Mouse (Mus musculus): ENCODE data around the gene Map2k5. TPM values are rescaled to one million over a fixed set of nuclear protein-coding genes. Genes with fewer than 3 reads are reported as not detected.

Map2k5 gene
- polyA plus RNA-seq, 1 experiment from 2014 or later: 23.5 TPM

DNA sequence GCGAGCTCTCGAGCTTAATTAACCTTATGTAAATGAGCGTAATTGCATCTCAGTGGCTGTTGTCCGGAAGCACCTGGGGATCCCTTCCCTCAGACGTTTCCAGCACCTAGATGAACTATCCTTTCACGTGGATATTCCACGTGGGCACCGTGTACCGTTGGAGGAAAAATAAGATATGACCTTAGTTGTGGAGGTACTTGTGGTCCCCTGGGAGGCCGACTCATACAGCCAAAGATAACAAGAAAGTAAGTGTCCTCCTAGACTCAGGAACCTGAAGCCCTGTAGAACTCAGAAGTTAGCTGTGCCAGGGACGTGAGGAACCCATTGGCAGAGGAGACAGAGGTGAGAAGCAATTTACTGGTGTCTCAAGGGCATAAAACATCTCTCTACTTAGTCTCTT is 242.3 kb downstream of the Map2k5 start:
- H3K9me3 ChIP-seq (ENCODE audit: control insufficient read depth, low read length): no peaks in the 10 kb centered on the region
- H3K27ac ChIP-seq (ENCODE audit: low read depth, low read length): no peak overlapping the region
- no peaks in the 10 kb centered on the region for H3K36me3 ChIP-seq (ENCODE audit: control insufficient read depth, insufficient read depth, low read length)
- peak overlapping the region; percentile 30 for H3K4me3 ChIP-seq (ENCODE audit: low read depth, low read length)
- H3K9ac ChIP-seq (ENCODE audit: low read depth, low read length): no peak overlapping the region
- no peak for ATAC-seq (replicated peaks; ENCODE audit: low FRiP score)
- H3K4me1 ChIP-seq (replicated peaks; ENCODE audit: control insufficient read depth, insufficient read depth, low read length): peaks cover 15% of the 10 kb centered on the region
- peak overlapping the region; percentile 49 for H3K4me2 ChIP-seq
- WGBS: 3% methylated on average over 11 of the region's 11 CpGs
- no peak for DNase-seq (ENCODE audit: low spot score)
- H3K27me3 ChIP-seq (replicated peaks; ENCODE audit: control insufficient read depth, insufficient read depth, low read length): peaks cover 72% of the 10 kb centered on the region

GRCm38 (mm10) chr9:63133659-63134058 is 244.0 kb downstream of the Map2k5 start:
- WGBS: 15% methylated on average over 6 of the region's 6 CpGs
- no peak overlapping the region for H3K27ac ChIP-seq (ENCODE audit: low read depth, low read length)
- H3K4me3 ChIP-seq (ENCODE audit: low read depth, low read length): peak overlapping the region; percentile 35
- H3K27me3 ChIP-seq (replicated peaks; ENCODE audit: control insufficient read depth, insufficient read depth, low read length): peaks cover 55% of the 10 kb centered on the region
- H3K4me2 ChIP-seq: peak overlapping the region; percentile 63
- DNase-seq (ENCODE audit: low spot score) (no peak), ATAC-seq (replicated peaks; ENCODE audit: low FRiP score) (no peak)
- no peaks in the 10 kb centered on the region for H3K9me3 ChIP-seq (ENCODE audit: control insufficient read depth, low read length)
- H3K4me1 ChIP-seq (replicated peaks; ENCODE audit: control insufficient read depth, insufficient read depth, low read length): peaks cover 13% of the 10 kb centered on the region
- H3K36me3 ChIP-seq (ENCODE audit: control insufficient read depth, insufficient read depth, low read length): no peaks in the 10 kb centered on the region
- H3K9ac ChIP-seq (ENCODE audit: low read depth, low read length): no peak overlapping the region

DNA sequence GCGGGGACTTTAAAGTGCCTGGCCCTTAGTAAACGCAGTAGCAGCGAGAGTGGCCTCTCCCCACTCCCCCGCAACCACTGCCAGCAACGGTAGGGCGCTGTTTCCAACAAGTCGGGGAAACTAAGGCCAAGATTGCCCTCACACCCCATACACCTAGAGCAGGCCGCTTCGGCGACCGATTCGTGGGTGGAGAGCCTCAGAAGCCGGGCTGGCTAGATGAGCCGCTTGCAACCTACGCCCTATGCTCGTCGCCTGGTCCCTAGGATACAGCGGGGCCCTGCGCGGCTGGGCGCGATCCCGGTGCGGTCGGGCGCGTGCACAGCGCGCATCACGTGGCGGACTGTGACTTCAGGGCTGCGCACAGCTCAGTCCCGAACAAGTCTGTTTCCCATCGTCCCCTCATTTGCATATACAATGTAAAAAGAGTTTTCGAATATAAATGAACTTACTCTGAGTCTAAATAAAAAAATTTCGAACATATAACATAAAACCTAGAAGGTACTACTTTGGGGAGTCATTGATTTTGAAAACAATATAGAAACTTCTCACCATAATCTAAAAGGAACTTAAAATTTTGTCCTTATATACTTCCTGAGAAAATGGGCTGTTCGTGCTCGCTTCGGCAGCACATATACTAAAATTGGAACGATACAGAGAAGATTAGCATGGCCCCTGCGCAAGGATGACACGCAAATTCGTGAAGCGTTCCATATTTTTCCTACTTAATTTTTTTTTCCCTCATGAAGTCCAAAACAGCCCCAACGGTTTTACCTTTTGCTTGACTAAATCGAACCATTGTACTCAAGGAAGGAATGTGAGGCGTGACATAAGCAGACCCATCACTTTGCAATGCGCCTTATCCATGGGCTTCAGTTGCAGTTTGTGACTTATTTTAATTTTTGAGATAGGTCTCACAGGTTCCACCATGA is 244.8 kb downstream of the Map2k5 start:
- DNase-seq (ENCODE audit: low spot score): peak; percentile 91
- ATAC-seq (replicated peaks; ENCODE audit: low FRiP score): peak; percentile 100
- 1% methylated on average over 48 of the region's 48 CpGs for WGBS
- Histone ChIP-seq H3K4me2 (peak overlapping the region; percentile 86), H3K4me1 (replicated peaks; ENCODE audit: control insufficient read depth, insufficient read depth, low read length) (peaks cover 12% of the 10 kb centered on the region), H3K27me3 (replicated peaks; ENCODE audit: control insufficient read depth, insufficient read depth, low read length) (peaks cover 48% of the 10 kb centered on the region), H3K9ac (ENCODE audit: low read depth, low read length) (peak overlapping the region; percentile 72), H3K4me3 (ENCODE audit: low read depth, low read length) (peak overlapping the region; percentile 63), H3K36me3 (ENCODE audit: control insufficient read depth, insufficient read depth, low read length) (no peaks in the 10 kb centered on the region), H3K27ac (ENCODE audit: low read depth, low read length) (peak overlapping the region; percentile 62), H3K9me3 (ENCODE audit: control insufficient read depth, low read length) (no peaks in the 10 kb centered on the region)

- Histone ChIP-seq H3K27ac (ENCODE audit: low read depth, low read length) (peak overlapping the region; percentile 62; the same call in 1 of the 2 replicates), H3K27me3 (replicated peaks; ENCODE audit: control insufficient read depth, insufficient read depth, low read length) (peaks cover 40% of the 10 kb centered on the region), H3K9me3 (ENCODE audit: control insufficient read depth, low read length) (no peaks in the 10 kb centered on the region), H3K4me3 (ENCODE audit: low read depth, low read length) (peak overlapping the region; percentile 63), H3K4me1 (replicated peaks; ENCODE audit: control insufficient read depth, insufficient read depth, low read length) (peaks cover 12% of the 10 kb centered on the region), H3K9ac (ENCODE audit: low read depth, low read length) (peak overlapping the region; percentile 72), H3K4me2 (peak overlapping the region; percentile 86), H3K36me3 (ENCODE audit: control insufficient read depth, insufficient read depth, low read length) (no peaks in the 10 kb centered on the region)
- no peak for DNase-seq (ENCODE audit: low spot score)
- peak; percentile 21 for ATAC-seq (replicated peaks; ENCODE audit: low FRiP score)
- WGBS: 5% methylated on average over 28 of the region's 28 CpGs
Measured at GRCm38 (mm10) chr9:63131957-63132602, 245.6 kb downstream of the Map2k5 start.

GRCm38 (mm10) chr9:63129641-63130041 is 248.1 kb downstream of the Map2k5 start:
- ATAC-seq (replicated peaks; ENCODE audit: low FRiP score): no peak
- WGBS: 69% methylated on average over 8 of the region's 8 CpGs
- no peak for DNase-seq (ENCODE audit: low spot score)
- Histone ChIP-seq H3K36me3 (ENCODE audit: control insufficient read depth, insufficient read depth, low read length) (no peaks in the 10 kb centered on the region), H3K27me3 (replicated peaks; ENCODE audit: control insufficient read depth, insufficient read depth, low read length) (peaks cover 17% of the 10 kb centered on the region), H3K27ac (ENCODE audit: low read depth, low read length) (no peak overlapping the region), H3K9me3 (ENCODE audit: control insufficient read depth, low read length) (no peaks in the 10 kb centered on the region), H3K4me2 (no peak overlapping the region), H3K4me3 (ENCODE audit: low read depth, low read length) (no peak overlapping the region), H3K9ac (ENCODE audit: low read depth, low read length) (no peak overlapping the region), H3K4me1 (replicated peaks; ENCODE audit: control insufficient read depth, insufficient read depth, low read length) (peaks cover 9% of the 10 kb centered on the region)

DNA sequence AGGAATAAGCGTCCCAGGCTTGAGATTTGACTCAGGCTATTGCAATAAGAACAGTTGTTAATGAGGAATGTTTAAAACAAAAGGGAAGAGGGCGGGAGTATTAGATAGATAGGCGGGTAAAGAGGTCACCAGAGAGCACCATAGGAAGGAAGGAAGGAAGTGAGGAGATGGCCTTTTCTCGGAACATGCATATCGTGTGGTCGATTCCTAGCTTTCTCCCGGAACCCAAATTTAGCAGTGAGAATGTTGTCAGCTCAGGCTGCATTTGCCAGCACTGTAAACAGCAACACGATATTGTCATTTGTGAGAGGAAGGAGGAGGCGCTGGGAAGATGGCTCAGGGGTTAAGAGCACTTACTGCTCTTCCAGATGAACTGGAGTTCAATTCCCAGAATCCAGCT is 253.2 kb downstream of the Map2k5 start:
- H3K4me3 ChIP-seq (ENCODE audit: low read depth, low read length): peak overlapping the region; percentile 55; the same call in 1 of the 2 replicates
- DNase-seq (ENCODE audit: low spot score) (no peak), ATAC-seq (replicated peaks; ENCODE audit: low FRiP score) (peak; percentile 10; the same call in 1 of the 2 replicates)
- H3K4me2 ChIP-seq: peak overlapping the region; percentile 88
- H3K9ac ChIP-seq (ENCODE audit: low read depth, low read length): peak overlapping the region; percentile 7; the same call in 1 of the 2 replicates
- H3K4me1 ChIP-seq (replicated peaks; ENCODE audit: control insufficient read depth, insufficient read depth, low read length): peaks cover 8% of the 10 kb centered on the region; the same call in 1 of the 2 replicates
- H3K36me3 ChIP-seq (ENCODE audit: control insufficient read depth, insufficient read depth, low read length): no peaks in the 10 kb centered on the region
- WGBS: 22% methylated on average over 9 of the region's 9 CpGs
- H3K27me3 ChIP-seq (replicated peaks; ENCODE audit: control insufficient read depth, insufficient read depth, low read length): no peaks in the 10 kb centered on the region
- no peaks in the 10 kb centered on the region for H3K9me3 ChIP-seq (ENCODE audit: control insufficient read depth, low read length)
- H3K27ac ChIP-seq (ENCODE audit: low read depth, low read length): no peak overlapping the region

GRCm38 (mm10) chr9:63123451-63124438 is 254.0 kb downstream of the Map2k5 start:
- WGBS: 7% methylated on average over 30 of the region's 30 CpGs

More at GRCm38 (mm10) chr9:63123451-63124438, 254.0 kb downstream of the Map2k5 start:
- ATAC-seq (replicated peaks; ENCODE audit: low FRiP score) (peak; percentile 90), DNase-seq (ENCODE audit: low spot score) (peak; percentile 87)
- no peak overlapping the region for H3K27ac ChIP-seq (ENCODE audit: low read depth, low read length)
- H3K9me3 ChIP-seq (ENCODE audit: control insufficient read depth, low read length): no peaks in the 10 kb centered on the region
- peaks cover 8% of the 10 kb centered on the region; the same call in 1 of the 2 replicates for H3K4me1 ChIP-seq (replicated peaks; ENCODE audit: control insufficient read depth, insufficient read depth, low read length)
- H3K9ac ChIP-seq (ENCODE audit: low read depth, low read length): peak overlapping the region; percentile 65
- H3K36me3 ChIP-seq (ENCODE audit: control insufficient read depth, insufficient read depth, low read length): no peaks in the 10 kb centered on the region
- H3K4me2 ChIP-seq: peak overlapping the region; percentile 88
- peak overlapping the region; percentile 55 for H3K4me3 ChIP-seq (ENCODE audit: low read depth, low read length)
- H3K27me3 ChIP-seq (replicated peaks; ENCODE audit: control insufficient read depth, insufficient read depth, low read length): no peaks in the 10 kb centered on the region
